Mouse (Mus musculus): Measurements from ENCODE around the gene Numbl. TPM values are rescaled to one million over a fixed set of nuclear protein-coding genes. Genes with fewer than 3 reads are reported as not detected.

Gene Numbl
- total RNA-seq, 2 experiments from 2014 or later, result 0.37 to 0.83 TPM

DNA sequence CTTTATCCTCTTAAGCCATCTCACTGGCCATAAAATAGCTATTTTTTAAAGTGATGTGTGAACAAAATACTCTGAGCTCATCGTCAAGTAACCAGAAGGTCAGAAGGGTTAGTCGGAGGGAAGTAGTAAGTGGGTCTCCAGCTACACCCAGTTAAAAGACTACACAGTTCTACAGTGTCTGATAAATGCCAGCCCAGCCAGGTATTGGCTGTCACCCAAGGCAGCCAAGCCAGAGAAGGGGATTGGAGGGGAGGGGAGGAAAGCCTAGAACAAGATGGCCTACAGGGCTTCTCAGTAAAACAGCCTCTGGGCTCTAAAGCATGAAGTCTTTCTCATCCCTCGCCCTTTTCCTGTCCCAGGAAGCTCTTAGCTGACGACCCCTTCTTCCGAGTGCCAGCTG is 8.3 kb upstream of the Numbl start:
- no peak for ATAC-seq (replicated peaks; ENCODE audit: poor library complexity)

DNA sequence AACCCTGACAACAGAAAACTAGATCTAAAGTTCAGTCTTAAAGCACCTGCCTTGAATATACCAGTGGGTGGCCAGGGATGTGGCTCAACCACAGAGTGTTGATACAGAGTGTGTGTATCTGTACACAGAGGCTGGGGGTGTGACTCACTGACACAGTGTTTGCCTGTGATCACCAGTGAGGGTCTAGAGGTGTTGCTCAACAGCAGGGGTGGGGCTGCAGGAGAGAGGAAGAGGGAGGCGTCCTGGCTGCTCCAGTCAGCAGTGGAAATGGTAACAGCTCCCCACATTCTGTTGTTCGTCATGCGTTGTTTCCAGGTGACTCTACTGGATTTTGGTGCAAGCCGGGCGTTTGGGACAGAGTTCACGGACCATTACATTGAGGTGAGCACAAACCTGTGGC is 6.3 kb upstream of the Numbl start:
- ATAC-seq (replicated peaks; ENCODE audit: poor library complexity), result peak; percentile 92

DNA sequence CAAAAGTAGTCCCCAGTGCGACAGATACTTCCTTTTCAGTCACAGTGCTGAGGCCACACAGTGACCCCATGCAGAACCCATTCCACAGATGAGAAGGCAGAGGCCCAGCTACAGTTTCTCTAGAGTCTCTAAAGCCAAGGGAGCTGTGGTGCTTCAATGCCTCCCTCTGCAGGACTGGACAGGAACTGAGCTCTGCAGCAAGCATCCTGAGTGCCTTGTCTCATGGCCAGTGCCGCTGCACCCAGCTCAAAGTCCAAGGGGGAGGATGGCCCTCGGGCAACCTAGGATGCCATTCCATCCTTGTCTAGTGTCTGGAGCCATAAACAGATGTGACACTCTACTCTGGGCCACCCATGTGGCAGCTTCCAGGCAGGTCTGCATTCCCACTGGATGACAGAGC is 2.5 kb upstream of the Numbl start:
- no peak for ATAC-seq (replicated peaks; ENCODE audit: poor library complexity)

DNA sequence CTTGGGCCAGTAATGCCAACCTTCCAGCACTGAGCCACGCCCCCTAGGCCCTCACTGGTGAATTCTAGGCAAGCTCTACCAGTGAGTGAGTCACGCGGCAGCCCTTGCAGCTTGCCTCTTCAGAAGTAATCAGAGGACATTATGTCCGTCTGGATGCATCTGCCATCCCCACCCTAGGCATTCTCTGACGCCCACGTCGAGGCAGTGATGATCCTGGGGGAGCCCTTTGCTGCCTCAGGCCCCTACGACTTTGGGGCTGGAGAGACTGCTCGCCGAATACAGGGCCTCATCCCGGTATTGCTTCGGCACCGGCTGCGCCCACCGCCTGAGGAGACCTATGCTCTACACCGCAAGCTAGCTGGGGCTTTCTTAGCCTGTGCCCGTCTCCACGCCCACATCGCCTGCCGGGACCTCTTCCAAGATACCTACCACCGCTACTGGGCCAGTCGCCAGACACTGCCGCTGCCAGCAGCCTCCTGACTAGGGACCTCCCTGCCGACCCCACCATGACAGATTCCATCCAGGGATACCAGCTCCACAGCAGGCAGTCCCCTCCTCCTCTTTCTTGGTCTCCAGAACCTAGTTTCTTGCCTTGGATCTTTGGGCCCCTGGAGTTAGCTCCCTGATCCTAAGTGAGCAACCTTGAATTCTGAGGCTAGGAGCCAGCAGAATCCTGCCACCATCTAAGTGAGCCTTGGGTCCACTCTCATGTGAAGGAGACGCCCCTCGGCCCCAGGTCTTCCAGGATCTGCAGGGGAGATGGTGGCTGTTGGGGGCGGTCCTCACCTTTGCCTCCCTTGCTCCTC is 984 bp upstream of the Numbl start:
- peak; percentile 48 for ATAC-seq (replicated peaks; ENCODE audit: poor library complexity)

DNA sequence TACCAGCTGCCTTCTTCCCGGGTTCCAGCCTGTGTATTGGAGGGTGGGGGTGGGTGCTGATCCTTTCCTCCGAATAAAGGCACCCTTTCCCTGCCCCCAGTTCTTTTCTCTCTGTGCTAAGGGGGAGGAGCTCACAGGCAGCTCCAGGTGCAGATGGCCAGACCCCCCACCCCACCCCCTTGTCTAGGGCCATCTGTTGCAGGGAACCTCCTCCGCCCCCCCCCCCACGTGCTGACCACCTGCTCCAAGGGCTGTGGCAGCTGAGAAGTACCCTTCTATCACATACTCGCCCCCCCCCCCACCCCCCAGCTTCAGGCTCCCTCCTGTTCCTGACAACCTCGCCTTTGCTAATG is 405 bp upstream of the Numbl start:
- no peak for ATAC-seq (replicated peaks; ENCODE audit: poor library complexity)

DNA sequence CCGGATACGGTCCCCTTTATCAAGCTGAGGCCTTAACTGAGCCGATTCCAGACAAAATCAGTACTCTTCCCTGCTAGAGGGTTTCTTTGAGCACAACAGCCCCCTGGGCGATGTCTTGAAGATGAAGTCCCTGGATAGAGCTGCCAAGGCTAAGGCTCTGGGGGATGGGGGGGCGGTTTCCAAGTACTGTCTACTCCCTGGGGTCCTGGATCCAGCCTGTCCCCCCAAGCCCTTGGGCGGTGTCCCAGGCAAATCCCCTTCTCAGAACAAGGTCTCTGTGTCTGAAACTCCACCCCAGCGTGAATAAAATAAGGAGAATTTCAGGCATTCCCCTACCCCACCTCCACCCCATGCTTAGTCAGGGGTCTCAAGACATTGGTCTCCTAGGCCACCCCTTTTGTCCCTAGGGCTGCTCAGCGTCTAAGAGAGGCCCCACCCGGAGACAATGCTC is 1.1 kb downstream of the Numbl start:
- no peak for ATAC-seq (replicated peaks; ENCODE audit: poor library complexity)

DNA sequence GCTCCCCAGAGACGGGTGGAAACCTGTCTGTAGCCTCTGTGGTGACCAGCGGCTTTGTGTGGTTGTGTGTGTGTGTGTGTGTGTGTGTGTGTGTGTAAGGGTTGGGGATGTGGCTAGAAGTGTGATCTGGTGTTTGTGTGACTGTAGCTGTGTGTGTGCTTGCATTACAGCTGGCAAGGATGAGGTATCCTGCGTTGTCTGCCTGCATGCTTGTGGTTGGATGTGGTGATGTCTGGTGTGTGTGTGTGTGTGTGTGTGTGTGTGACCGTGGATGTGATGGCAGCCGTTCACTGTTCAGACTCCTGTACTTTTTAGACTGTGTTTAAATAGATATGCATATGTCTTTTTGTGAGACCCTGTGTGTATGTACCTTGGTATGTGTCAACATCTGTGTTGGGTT is 1.5 kb downstream of the Numbl start:
- no peak for ATAC-seq (replicated peaks; ENCODE audit: poor library complexity)

DNA sequence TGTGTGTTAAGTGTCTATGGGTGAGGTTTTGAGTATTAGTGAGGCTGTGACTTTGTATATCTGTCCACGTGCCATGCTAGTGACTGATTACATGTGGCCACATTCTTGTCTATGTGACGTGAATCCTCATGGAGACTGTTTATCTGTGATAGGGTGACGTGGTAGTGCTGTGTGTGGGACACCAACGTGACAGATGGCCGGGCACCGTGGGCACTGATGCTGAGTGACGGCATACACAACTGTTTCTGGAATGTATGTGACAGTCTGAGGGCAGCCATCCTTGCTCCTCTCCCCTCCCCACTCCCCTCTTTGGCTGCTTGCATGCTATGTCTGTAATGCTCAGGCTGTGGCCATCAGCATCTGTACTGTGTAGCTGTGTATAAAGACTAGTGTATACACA is 2.6 kb downstream of the Numbl start:
- no peak for ATAC-seq (replicated peaks; ENCODE audit: poor library complexity)

DNA sequence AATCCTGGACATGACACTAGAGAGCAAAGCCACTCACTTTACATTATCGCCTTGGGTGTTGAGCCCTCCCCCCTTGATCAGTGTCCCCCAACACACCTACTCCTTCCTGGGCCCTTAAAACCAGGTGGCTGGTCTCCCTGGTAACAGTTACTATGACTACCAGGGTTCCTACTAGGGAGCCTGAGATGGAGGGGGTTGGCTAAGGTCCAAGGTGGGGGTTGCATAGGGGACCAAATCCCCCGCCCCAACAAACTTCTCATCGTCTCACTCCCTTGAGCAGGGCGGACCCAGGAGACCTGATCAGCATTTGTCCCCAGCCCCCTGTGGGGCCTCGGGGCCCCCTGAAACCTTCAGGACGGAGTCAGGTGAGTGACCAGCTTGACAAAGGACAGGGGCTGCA is 3.7 kb downstream of the Numbl start:
- no peak for ATAC-seq (replicated peaks; ENCODE audit: poor library complexity)

DNA sequence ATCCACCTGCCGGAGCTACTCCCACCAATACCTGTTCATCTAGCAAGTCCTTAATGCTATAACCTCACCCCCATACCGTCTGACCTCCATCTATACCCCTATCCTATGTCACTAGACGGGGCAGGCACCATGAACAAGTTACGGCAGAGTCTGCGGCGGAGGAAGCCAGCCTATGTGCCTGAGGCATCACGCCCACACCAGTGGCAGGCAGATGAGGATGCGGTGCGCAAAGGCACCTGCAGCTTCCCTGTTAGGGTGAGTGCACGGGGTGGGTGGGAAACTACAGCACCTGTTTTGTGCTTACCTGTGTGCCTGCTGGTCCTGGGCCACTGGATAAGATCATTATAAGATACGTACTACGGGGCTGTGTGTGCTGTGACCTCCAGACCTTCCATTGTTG is 6.5 kb downstream of the Numbl start:
- ATAC-seq (replicated peaks; ENCODE audit: poor library complexity), result no peak

DNA sequence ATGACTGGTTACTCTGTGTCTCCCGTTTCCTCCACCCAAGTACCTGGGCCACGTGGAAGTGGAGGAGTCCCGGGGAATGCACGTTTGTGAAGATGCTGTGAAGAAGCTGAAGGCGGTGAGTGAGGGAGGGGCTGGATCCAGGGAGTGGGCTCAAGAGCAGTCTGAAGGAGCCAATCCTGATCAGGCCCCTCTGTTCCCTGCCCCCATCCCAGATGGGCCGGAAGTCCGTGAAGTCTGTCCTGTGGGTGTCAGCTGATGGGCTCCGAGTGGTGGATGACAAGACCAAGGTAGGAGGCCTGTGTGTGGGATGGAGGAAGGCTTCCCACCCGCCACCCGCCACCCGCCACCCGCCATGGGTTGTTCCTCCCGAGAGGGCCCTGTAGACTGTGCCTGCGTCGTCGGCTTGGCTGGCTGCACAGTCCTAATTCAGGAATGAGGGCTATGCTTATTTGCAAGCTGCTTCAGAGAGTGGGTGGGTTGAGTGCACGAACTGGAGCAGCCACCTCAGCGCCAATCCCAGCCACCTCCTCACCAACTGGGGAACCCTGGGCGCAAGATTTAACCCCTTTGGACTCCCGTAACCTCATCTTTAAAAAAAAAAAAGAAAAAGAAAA is 8.4 kb downstream of the Numbl start:
- ATAC-seq (replicated peaks; ENCODE audit: poor library complexity), result no peak

DNA sequence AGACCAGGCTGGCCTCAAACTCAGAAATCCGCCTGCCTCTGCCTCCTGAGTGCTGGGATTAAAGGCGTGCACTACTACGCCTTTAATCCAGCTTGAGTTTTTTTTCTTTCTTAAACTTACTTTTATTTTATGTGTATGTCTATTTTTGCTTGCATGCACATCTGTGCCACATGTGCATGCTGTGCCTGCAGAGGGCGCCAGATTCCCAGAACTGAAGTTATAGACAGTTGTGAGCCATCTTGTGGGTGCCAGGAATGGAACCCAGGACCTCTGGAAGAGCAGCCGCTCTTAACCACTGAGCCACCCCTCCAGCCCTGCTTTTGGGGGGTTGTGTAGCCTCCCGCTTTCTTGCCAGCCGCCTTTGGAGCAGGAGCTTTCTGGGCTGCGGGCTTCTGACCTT is 13.2 kb downstream of the Numbl start:
- ATAC-seq (replicated peaks; ENCODE audit: poor library complexity), result no peak

DNA sequence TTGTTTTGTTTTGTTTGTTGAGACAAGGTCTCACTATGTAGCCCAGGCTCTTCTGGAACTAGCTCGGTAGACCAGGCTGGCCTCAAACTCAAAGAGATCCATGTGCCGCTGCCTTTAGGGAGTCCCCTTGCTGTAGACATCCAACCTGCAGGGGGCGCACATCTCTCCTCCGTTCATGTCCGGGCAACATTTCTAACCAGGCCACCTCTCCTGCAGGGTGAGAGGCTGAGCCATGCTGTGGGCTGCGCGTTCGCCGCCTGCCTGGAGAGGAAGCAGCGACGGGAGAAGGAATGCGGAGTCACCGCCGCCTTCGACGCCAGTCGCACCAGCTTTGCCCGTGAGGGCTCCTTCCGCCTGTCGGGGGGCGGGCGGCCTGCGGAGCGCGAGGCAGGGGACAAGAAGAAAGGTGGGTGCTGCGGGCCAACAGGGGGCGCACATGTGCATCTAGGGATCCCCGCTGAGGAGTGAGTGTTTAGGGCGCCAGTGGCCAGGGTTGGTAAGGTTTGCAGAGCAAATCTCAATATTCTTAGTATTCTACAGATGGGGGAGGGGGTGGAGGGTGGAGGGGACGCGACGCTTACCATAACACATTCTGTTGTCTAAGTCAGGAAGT is 15.6 kb downstream of the Numbl start:
- ATAC-seq (replicated peaks; ENCODE audit: poor library complexity), result peak; percentile 59

DNA sequence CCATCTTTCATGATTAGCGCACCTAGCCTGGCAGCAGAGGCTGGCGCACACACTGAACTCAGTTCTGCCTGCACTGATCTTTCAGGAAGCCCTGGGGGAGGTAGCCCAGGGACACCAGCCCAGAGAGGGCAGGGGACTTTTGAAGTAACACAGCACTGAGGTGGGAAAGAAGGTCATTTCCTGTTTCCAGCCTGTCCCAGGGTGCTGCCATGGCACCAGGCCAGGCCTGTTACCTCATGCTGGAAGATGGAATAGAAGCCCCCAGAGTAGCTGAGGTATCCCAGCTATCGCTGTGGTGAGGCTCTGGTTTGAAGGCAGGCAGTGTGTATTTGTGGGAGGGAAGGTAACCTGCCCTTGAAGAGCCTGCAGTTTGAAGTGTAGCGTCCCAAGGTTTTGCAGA is 16.7 kb downstream of the Numbl start:
- no peak for ATAC-seq (replicated peaks; ENCODE audit: poor library complexity)

DNA sequence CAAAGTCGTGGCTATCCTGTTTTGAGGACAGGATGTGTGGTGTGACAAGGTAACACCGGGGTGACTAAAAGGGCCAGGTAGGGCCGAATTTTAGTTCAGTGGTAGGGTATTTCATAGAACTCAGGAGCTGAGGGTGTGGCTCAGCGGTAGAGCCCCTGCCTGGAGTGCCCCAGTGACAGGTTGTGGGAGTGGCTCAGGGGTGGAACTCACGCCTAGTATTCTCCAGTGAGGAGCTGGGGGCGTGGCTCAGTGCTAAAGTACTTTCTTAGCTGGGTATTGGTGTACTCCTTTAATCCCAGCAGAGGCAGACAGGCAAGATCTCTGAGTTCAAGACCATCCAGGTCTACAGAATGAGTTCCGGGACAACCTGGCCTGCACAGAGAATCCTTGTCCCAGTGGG is 17.8 kb downstream of the Numbl start:
- ATAC-seq (replicated peaks; ENCODE audit: poor library complexity), result peak; percentile 65

DNA sequence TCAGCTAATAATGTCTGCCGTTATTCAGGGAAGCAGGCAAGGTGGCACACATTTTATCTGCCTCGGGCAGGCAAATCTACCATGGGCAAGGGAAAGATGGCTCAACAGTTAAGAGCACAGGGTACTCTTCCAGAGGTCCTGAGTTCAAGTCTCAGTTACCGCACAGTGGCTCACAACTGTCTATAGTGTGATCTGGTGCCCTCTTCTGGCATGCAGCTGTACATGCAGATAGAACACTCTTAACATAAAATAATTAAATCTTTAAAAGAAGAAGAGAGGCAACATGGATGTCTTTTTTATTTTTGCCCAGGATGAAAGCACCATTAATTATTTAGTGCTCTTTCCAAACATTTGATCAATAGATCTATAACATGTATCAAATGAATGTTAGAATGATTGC is 19.0 kb downstream of the Numbl start:
- ATAC-seq (replicated peaks; ENCODE audit: poor library complexity), result peak; percentile 52

DNA sequence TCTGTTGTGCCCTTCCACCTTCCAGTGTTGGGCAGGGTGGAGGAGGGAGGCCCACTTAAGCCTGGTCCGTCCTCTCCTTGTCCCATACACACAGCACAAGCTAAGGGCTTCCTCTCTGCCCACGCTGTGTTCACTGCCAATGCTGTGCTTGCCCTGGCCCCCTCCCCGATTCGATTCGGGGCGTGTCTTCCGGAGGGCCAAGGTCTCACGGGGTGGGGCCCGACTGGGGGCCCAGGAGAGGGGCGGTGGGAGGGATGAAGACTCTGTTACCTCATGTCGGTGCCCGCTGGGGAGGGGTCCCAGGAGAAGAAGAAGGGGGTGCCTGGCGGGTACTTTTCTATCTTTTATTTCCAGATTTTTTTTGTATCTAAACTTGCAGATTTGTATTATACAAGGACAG is 23.5 kb downstream of the Numbl start:
- no peak for ATAC-seq (replicated peaks; ENCODE audit: poor library complexity)

DNA sequence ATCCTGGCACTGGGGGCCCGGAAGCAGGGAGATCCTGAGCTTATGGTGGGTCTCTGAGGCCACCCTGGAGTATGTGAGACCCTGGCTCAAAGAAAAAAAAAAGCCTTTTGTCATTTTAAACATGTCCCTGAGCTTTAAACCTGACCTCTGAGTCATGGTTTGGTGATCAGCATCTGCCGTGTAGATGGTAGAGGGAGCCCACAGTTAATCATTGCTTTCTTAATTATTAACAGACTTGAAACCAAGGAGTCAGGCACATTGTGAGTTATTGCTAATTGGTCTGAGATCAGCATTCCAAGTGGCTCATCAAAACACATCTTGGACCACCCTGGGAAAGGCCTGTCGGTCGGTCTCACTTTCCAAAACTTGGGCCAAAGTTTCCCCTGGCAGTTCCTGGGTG is 24.0 kb downstream of the Numbl start:
- ATAC-seq (replicated peaks; ENCODE audit: poor library complexity), result no peak

DNA sequence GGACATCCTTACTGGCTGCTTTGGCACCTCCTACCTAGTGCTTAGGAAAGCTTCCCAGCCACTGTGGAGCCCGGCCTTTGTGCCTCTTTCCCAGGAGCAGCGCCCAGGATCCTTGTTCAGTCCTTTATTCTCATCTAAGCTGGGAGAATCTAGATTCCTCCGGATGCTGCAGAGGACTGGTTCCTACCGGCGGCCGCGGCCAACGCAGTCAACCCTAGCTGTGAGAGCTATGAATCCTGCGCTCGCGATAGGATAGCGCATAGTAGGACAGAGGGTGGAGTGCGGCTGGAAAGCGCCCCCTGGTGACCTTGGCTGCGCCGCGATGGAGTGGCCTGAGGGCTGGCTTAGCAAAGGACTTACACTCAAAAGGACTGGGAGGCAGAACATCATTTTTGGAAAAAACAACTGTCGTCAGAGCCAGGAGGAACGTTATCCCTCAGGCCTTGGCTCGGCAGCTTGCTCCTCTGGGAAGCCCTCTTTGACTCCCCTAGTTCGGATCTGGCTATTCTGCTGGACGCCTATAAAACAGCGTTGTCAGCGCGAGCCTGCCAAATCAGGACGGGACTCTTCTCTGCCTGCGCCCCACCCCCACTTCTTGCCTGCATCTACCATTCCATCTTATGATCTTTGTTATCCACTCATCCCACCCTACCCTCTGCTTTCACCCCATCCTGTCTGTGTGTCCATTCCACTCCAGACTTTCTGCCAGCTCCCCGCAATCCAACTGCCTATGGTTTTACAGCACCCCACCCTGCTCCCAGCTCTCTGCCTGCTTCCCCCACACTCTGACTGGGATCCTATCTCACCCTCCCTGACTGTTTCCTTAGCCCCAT is 26.8 kb downstream of the Numbl start:
- peak; percentile 56 for ATAC-seq (replicated peaks; ENCODE audit: poor library complexity)

DNA sequence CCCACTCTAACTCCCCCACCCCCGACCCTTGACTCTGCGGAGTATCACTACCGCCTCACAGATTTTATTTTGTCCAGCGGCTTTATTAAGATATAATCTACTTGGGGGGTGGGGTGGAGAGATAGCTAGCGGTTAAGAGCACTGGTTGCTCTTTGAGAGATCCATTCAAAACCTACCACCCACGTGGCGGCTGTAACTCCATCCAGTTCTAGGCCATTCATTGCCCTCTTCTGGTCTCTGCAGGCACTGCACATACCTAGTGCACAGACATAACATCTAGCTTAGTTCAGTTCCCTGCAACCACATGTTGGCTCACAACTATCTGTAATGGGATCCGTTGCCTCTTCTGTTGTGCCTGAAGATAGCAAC is 27.4 kb downstream of the Numbl start:
- peak; percentile 96 for ATAC-seq (replicated peaks; ENCODE audit: poor library complexity)

DNA sequence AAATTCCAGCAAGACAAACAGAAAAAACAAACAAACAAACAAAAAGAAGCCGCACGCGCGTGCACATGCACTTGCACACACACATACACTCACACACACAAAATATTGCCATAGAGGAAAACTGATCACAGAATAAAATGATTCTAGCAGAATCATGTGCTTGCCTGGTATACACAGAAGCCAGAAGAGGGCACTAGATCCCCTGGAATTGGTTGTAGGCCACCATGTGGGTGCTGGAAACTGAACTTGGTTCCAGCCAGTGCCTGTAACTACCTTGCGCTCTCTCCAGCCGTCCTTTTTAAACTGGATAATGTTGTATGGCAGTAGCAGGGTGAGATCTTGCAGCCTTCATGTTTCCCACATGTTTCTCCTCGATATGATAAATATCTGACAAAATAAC is 30.5 kb downstream of the Numbl start:
- no peak for ATAC-seq (replicated peaks; ENCODE audit: poor library complexity)

DNA sequence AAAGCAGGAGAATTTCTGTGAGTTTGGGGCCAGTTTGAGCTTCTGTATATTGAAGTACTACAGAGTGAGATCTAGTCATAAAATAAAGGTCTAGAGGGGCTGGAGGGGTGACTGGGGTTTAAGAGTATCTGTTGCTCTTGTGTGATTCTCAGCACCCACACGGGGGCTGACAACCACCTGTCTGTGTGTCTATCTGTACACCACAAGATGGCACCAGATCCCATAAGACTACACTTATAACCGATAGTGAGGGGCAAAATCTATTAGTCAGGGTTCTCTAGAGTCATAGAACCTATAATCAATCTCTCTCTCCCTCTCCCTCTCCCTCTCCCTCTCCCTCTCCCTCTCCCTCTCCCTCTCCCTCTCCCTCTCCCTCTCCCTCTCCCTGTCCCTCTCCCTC is 32.3 kb downstream of the Numbl start:
- ATAC-seq (replicated peaks; ENCODE audit: poor library complexity), result no peak

All from megakaryocyte progenitor cell, adult 5-6 weeks (primary cell).